9 mouse cellular contexts compared by ENCODE assay signal in the genomic region with DNA sequence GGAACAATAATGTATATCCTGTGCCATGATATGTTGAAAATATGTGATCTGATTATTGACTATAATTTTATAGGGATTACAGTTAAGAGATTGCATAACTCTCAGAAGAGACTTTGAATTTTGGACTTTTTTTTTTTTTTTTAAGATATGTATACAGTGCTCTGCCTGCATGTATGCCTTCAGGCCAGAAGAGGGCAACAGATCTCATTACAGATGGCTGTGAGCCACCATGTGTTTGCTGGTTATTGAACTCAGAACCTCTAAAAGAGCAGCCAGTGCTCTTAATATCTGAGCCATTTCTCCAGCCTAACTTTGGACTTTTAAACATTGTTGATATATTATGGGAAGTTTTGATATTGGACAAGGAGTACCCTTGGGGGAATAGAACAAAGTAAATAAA. TPM values are rescaled to one million over a fixed set of nuclear protein-coding genes. Genes with fewer than 3 reads are reported as not detected.
DNase-seq lines count a peak whose midpoint lies in the region; ATAC-seq and TF ChIP-seq lines count a peak whose summit lies in the region.
"Had no signal": no experiment of that assay in that cellular context is flagged by ENCODE, and none has a peak within 500 bp of the region (broad histone marks: within the 10 kb centered on the region; RNA-seq: fewer than 3 reads in every experiment).

No protein-coding gene starts in this region.

- no peak overlapping the region for H3K9ac ChIP-seq in heart, postnatal 0 days (replicated peaks; ENCODE audit: low read depth, low read length)
- no peak overlapping the region for H3K9ac ChIP-seq in embryonic facial prominence, embryonic 14.5 days (ENCODE audit: low read depth, low read length)
- H3K9ac ChIP-seq in forebrain, embryonic 15.5 days (replicated peaks): no peak overlapping the region
- H3K9ac ChIP-seq: neural tube, embryonic 13.5 days had no signal

- no peak for TF ChIP-seq EP300 in heart, postnatal 0 days (IDR thresholded peaks at IDR 0.05; ENCODE audit: low read depth)

- no peak overlapping the region for H3K4me2 ChIP-seq in heart, postnatal 0 days (ENCODE audit: low read depth, low read length)
- no peak overlapping the region for H3K4me2 ChIP-seq in embryonic facial prominence, embryonic 14.5 days (ENCODE audit: low read depth, low read length)
- no peak overlapping the region for H3K4me2 ChIP-seq in forebrain, embryonic 15.5 days (replicated peaks)
- H3K4me2 ChIP-seq: neural tube, embryonic 13.5 days had no signal

- no peak overlapping the region for H3K4me3 ChIP-seq in heart, postnatal 0 days (ENCODE audit: low read depth, low read length)
- H3K4me3 ChIP-seq in thymus, adult 2 months (ENCODE audit: control insufficient read depth, insufficient read depth, low read length): no peak overlapping the region
- H3K4me3 ChIP-seq in embryonic facial prominence, embryonic 14.5 days (ENCODE audit: low read depth, low read length): no peak overlapping the region
- H3K4me3 ChIP-seq in forebrain, embryonic 15.5 days: no peak overlapping the region
- H3K4me3 ChIP-seq: neural tube, embryonic 13.5 days had no signal

- no peaks in the 10 kb centered on the region for H3K4me1 ChIP-seq in heart, postnatal 0 days (ENCODE audit: control insufficient read depth, insufficient read depth)
- H3K4me1 ChIP-seq in thymus, adult 2 months (replicated peaks; ENCODE audit: control insufficient read depth, insufficient read depth, low read length): no peaks in the 10 kb centered on the region
- no peaks in the 10 kb centered on the region for H3K4me1 ChIP-seq in embryonic facial prominence, embryonic 14.5 days (ENCODE audit: control insufficient read depth, insufficient read depth, low read length)
- H3K4me1 ChIP-seq in forebrain, embryonic 15.5 days: no peaks in the 10 kb centered on the region
- H3K4me1 ChIP-seq: neural tube, embryonic 13.5 days had no signal

- no peak for TF ChIP-seq POLR2A in thymus, adult 2 months (IDR thresholded peaks at IDR 0.05; ENCODE audit: control insufficient read depth, extremely low read depth, insufficient read depth, low read length, poor library complexity)

- peaks cover 20% of the 10 kb centered on the region for H3K36me3 ChIP-seq in heart, postnatal 0 days (replicated peaks; ENCODE audit: control insufficient read depth, insufficient read depth, low read length)
- H3K36me3 ChIP-seq in thymus, adult 2 months (ENCODE audit: control insufficient read depth, insufficient read depth, low read length): peaks cover 19% of the 10 kb centered on the region
- peaks cover 23% of the 10 kb centered on the region for H3K36me3 ChIP-seq in embryonic facial prominence, embryonic 14.5 days (ENCODE audit: control insufficient read depth, insufficient read depth, low read length)
- H3K36me3 ChIP-seq in forebrain, embryonic 15.5 days: peaks cover 26% of the 10 kb centered on the region

- DNase-seq in heart, postnatal 0 days (ENCODE audit: low spot score): no peak
- DNase-seq in heart, adult 11 months: no peak
- peak; percentile 7 for DNase-seq in thymus, adult 2 months
- DNase-seq in thymus, postnatal 36 days: no peak
- peak; percentile 56 for DNase-seq in embryonic facial prominence, embryonic 14.5 days (ENCODE audit: low spot score)
- peak; percentile 50 for DNase-seq in lung, postnatal 10 days
- DNase-seq in gastrocnemius, postnatal 10 days: no peak

- ATAC-seq in heart, postnatal 0 days (ENCODE audit: insufficient read depth, low read depth): peak; percentile 53; the same call in 1 of the 2 replicates
- ATAC-seq in embryonic facial prominence, embryonic 14.5 days (ENCODE audit: low read depth): no peak
- ATAC-seq in forebrain, embryonic 15.5 days (replicated peaks): no peak

- TF ChIP-seq CTCF in heart, postnatal 0 days (IDR thresholded peaks at IDR 0.05; ENCODE audit: low read depth): peak; percentile 68
- no peak for TF ChIP-seq CTCF in thymus, adult 2 months (IDR thresholded peaks at IDR 0.05; ENCODE audit: borderline replicate concordance, control insufficient read depth, extremely low read depth, insufficient read depth, low read length, poor library complexity)

- H3K27ac ChIP-seq in heart, postnatal 0 days (ENCODE audit: low read depth): no peak overlapping the region
- H3K27ac ChIP-seq in thymus, adult 2 months (ENCODE audit: control insufficient read depth, insufficient read depth, low read length): no peak overlapping the region
- H3K27ac ChIP-seq in embryonic facial prominence, embryonic 14.5 days (replicated peaks; ENCODE audit: low read depth, low read length): no peak overlapping the region
- H3K27ac ChIP-seq in forebrain, embryonic 15.5 days (replicated peaks): no peak overlapping the region
- H3K27ac ChIP-seq: neural tube, embryonic 13.5 days had no signal

- no peaks in the 10 kb centered on the region for H3K27me3 ChIP-seq in heart, postnatal 0 days (ENCODE audit: control insufficient read depth, insufficient read depth, low read length)
- no peaks in the 10 kb centered on the region for H3K27me3 ChIP-seq in thymus, adult 2 months (ENCODE audit: control insufficient read depth, insufficient read depth, low read length)
- no peaks in the 10 kb centered on the region for H3K27me3 ChIP-seq in embryonic facial prominence, embryonic 14.5 days (replicated peaks; ENCODE audit: control insufficient read depth, insufficient read depth, low read length)
- H3K27me3 ChIP-seq in forebrain, embryonic 15.5 days: no peaks in the 10 kb centered on the region
- H3K27me3 ChIP-seq: neural tube, embryonic 13.5 days had no signal

- H3K9me3 ChIP-seq in heart, postnatal 0 days (replicated peaks; ENCODE audit: control insufficient read depth, low read length): no peaks in the 10 kb centered on the region
- H3K9me3 ChIP-seq in embryonic facial prominence, embryonic 14.5 days (ENCODE audit: control insufficient read depth, low read length): no peaks in the 10 kb centered on the region
- H3K9me3 ChIP-seq in forebrain, embryonic 15.5 days: no peaks in the 10 kb centered on the region
- H3K9me3 ChIP-seq: neural tube, embryonic 13.5 days had no signal

RNA-seq across cellular contexts. Expression of gene Vps35, which starts 12.1 kb away (rescaled TPM):
- total RNA-seq in heart, postnatal 0 days (2014; rRNA removed; ENCODE audit: low replicate concordance): 71.5 and 77.2 TPM in 2 replicates
- polyA plus RNA-seq in heart, postnatal 0 days (2015; fragmentation: Nextera tagmentation; extraction: Ambion mirVana): 82.3 and 82.5 TPM in 2 replicates
- 14.1 and 15.7 TPM in 2 replicates for polyA plus RNA-seq in thymus, adult 2 months (2012; rRNA removed)
- polyA plus RNA-seq in embryonic facial prominence, embryonic 14.5 days (2014; fragmentation: Nextera tagmentation; extraction: Ambion mirVana): 126 and 140 TPM in 2 replicates
- polyA plus RNA-seq in forebrain, embryonic 15.5 days (2015; fragmentation: Nextera tagmentation; extraction: Ambion mirVana): 175 and 190 TPM in 2 replicates
- 10 to 100 TPM; 57.9 to 59.7 TPM for total RNA-seq in gastrocnemius, postnatal 10 days (2021)

RNA-seq across cellular contexts. Expression of gene Orc6, which starts 12.3 kb away (rescaled TPM):
- 15.9 and 23.3 TPM in 2 replicates for total RNA-seq in heart, postnatal 0 days (2014; rRNA removed; ENCODE audit: low replicate concordance)
- 25.7 and 26.3 TPM in 2 replicates for polyA plus RNA-seq in heart, postnatal 0 days (2015; fragmentation: Nextera tagmentation; extraction: Ambion mirVana)
- polyA plus RNA-seq in thymus, adult 2 months (2012; rRNA removed): 29.0 and 32.1 TPM in 2 replicates
- 90.7 and 92.7 TPM in 2 replicates for polyA plus RNA-seq in embryonic facial prominence, embryonic 14.5 days (2014; fragmentation: Nextera tagmentation; extraction: Ambion mirVana)
- polyA plus RNA-seq in forebrain, embryonic 15.5 days (2015; fragmentation: Nextera tagmentation; extraction: Ambion mirVana): 82.8 and 87.4 TPM in 2 replicates
- 10 to 100 TPM; 14.2 to 20.2 TPM for total RNA-seq in gastrocnemius, postnatal 10 days (2021)

Comparison
In these comparisons a context has a peak if more than half of its experiments do, and no peak if none do; other contexts are left out.
1. DNase-seq: peak in thymus, adult 2 months (single experiment), embryonic facial prominence, embryonic 14.5 days (single experiment) and lung, postnatal 10 days (single experiment); none in heart, postnatal 0 days (single experiment), heart, adult 11 months (single experiment), thymus, postnatal 36 days (0 of 2) and gastrocnemius, postnatal 10 days (single experiment).